Mouse (Mus musculus): Measurements from ENCODE around the gene Mb21d2.
A peak's percentile ranks its signal among the peaks of the same experiment; 100 is the strongest.

Mb21d2 gene

DNA sequence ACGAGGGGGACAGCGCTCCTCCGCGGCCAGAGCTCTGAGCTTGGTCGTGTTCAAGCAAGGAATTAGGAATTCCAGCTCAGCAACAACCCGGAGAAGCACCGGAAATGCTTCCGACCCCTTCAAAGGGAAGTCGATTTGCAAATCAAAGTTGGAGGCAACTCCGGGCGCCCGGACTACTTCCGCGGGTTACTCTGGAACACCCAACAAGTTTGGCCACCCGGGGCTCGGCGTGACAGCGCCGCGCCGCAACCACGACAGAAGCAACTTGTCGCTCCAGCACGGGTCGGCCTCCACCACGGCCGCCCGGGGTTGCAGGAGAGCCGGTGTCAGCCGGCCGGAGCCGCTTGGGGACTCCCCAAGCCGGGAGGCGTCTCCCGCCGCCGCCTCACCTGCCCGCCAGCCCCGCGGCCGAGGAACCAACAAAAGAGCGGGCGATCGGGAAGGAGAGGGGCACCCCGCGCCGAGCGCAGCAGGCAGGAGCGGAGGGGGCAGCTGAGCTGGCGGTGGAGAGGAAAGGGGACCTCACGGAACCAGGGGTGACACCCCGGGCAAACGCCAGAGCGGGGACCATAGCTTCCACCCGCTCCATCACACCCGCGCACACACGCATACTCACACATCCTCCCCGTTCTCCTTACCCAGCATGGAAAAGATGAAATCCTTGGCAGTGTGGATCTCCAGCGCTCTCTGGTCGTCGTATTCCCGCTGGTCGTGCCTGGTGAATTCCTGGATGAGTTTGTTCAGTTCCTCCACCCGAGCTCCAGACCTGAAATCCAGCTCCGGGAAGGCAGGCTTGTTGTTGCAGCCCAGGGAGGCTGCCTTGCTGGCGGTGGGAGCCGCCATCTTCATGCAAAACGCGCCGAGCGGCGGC is at the start of gene Mb21d2:
Gene Mb21d2 (minus strand): TSS at position 859 of the 871 bp plus-strand sequence.
- DNase-seq, result peak; percentile 43

- DNase-seq, result no peak
Measured at GRCm38 (mm10) chr16:28966236-28966635, 36.8 kb upstream of the Mb21d2 start.

DNA sequence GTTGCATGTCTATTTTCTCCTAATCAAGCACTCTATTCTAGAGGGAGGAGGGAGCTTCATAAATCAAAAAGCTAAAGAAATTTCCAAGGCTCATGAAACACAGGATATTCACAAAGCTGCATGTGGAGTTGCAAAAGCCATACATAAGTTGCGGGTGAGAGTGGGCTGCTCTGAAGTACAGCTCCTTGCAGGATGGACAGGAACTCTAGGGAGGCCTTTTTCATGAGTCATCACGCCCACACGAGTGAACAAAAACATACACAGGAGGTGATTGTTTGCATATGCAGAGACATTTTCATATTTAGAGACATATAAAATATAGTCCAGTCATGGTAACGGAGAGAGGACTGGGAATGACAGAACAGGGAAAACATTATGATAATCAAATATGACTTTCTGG is 34.6 kb upstream of the Mb21d2 start:
- DNase-seq, result no peak

DNA sequence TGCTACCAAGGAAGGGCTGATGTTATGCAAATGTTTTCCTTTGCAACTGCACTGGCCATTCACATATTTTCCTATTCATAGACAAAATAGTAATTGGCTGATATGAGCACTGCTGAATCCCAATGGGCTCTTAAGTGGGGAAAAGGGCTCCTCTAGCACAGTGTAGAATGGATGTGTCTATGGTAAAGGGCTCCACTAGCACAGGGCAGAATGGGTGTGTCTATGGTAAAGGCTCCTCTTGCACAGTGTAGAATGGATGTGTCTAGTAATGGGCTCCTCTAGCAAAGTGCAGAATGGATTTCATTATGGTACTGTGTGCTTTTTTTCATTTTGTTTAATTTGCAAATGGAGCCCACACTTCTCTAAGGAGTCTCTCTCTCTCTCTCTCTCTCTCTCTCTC is 33.5 kb upstream of the Mb21d2 start:
- no peak for DNase-seq

DNA sequence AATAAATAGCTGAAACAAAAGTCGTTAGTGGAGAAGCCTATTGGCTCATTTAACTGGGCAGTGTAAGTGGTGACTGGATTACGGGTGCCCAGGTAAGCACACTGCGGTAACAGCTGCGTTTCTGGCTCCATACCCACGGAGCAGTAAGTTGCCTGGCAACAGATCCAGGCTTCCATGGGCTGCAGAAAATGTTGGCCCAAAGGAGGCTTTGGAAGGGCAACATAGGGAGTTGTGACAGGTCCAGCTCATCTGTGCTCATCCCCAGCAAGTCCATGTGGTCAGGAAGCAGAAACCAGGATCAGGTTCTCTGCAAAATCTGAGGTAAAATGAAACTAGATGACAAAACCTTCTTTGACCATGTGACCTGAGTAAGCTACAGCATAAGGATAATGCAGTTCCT is 20.3 kb upstream of the Mb21d2 start:
- no peak for DNase-seq

GRCm38 (mm10) chr16:28943254-28943653 is 13.8 kb upstream of the Mb21d2 start:
- no peak for DNase-seq

GRCm38 (mm10) chr16:28936181-28936792 is 6.8 kb upstream of the Mb21d2 start:
- no peak for DNase-seq

DNA sequence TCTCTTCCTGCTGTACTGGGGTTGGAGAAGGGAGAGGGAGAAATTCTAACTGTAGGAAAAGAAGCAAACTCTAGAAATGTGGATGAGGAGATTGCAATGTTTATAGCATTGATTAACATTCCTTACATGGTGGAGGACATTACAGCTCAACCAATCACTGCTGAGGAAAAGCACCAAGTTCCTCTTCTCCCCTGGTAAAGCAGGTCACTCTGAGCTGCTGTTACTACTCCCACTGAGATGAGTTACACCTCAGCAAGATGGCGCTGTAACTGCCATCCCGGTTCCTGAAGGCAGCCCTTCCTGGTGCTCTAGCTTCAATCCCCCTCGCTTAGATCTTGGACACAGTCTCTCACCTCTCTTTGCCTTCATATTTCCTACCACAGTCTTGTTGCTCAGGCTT is 6.2 kb upstream of the Mb21d2 start:
- DNase-seq, result no peak

DNA sequence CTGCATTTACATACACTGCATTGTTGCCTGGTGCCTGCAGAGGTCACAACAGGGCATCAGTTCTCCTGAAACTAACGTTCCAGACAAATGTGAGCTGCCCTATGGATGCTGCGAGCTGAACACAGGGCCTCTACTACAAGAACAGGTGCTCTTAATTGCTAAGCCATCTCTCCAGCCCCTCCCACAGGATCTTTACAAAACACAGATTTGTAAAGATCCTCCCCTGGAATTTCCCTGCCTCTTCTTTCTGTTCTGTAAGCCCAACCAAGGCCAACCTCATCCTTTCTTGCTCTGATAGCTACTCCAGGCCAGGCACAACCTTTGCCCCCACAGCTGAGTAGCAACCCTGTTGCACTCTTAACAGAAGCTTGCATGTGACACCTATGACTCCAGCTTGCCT is 1.7 kb upstream of the Mb21d2 start:
- DNase-seq, result no peak

DNA sequence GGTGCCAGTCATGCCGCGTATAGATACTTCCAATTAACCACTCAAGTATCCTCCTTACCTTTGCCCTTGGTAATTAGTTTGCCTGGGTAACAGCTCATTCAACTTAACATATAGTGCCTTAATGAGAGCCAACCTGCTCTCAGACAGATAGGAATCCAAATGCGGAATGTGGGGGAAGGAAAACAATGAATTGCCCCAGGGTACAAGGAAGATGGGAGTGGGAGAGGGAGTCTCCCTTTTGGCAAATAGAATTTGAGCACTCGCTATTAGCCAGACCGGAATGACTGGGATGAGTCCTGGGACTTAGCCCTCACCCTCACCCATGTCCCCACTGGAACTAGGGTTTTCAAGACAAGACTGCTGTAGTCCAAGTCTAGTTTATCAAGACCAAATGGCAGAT is 953 bp upstream of the Mb21d2 start:
- no peak for DNase-seq

DNA sequence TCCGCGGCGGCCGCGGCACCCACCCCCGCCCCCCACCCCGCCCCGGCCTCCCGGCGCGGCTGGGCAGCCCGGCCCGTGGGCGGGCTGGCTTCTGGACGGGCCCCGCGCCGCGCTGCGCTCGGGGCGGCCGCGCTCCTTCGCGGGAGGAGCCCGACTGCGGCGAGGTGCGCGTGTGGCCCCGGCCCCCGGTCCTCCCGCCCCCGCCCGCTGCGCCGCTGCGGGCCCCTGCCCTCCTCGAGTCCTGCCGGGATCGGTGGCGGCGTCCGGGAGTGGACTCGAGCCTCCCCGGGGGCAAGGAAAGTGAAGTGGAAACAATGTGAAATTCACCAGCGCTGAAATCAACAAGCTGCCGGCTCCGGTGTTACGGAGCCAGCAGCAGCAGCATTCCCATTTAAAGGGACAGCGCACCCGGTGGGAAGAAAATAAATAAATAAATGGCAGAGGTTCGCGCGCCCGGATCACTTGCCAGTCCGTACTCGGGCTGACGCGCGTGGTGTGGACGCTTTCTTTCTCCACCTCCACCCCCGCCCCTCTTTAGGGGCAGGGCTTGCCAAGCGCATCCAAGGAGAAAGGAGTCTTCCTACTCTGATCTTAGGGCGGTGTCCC is 316 bp upstream of the Mb21d2 start:
- DNase-seq, result peak; percentile 62

- DNase-seq, result peak; percentile 24
Measured at GRCm38 (mm10) chr16:28928466-28928814, 1.0 kb downstream of the Mb21d2 start.

DNA sequence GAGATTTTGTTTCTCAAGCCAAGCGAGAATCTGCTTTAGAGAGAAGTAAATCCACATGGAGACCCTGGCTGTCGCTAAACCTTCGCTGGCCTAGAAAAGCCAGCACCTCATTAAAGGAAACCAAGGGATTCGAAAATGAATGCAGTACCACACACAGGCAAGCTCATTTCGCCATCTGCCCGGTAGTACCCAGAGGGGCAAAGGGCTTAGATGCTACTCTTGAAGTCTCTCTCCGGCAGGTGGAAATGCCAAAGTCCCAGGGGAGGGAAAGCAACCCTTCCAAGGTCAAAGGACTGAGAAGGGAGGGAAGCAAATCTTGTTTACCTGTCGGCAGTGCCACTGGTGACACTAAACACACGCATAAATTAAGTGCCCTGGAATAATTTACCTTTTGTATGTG is 2.1 kb downstream of the Mb21d2 start:
- DNase-seq, result peak; percentile 15

DNA sequence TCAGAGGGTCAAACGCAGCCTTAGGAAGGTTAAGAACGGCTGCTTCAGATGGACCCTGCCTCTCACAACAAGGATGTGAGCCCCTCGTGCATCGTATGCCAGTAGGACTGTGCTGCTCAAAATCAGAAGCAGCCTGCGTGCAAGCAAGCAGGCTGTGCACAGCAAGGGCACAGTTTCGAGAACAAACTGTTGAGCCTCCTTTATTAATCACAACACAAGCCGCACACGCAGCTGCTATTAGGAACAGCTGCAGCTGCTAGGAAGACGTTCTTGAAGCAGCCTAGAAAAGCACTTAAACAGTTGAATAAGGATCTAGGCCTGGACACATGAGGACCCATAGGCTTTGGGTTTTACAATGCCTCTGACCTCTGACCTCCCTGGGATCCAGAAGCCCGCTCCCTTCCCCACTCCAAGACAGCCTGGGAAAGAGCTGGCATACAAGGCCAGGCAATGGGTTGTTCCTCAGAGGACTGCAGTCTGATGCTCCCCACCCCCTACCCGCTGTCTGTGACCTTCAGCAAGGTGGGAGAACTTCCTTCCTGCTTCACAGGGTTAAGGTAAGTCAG is 10.1 kb downstream of the Mb21d2 start:
- no peak for DNase-seq

GRCm38 (mm10) chr16:28915362-28915761 is 14.1 kb downstream of the Mb21d2 start:
- DNase-seq, result no peak

DNA sequence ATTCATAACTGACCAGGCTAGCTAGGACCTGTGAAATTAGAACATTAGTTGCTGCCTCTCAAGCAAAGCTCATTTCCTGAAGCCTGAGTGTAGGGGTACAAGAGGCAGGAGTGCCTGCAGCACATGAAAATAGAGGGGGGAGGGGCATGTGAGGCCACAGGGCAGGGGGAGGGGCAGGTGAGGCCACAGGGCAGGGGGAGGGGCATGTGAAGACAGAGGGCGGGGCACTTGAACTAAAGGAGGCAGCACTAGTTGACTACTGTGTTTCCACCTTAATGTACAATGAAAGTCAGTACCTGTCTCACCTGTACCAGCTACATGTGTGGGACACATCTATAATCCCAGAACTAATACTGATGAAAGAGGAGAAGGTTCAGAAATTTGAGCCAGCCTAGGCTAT is 14.8 kb downstream of the Mb21d2 start:
- no peak for DNase-seq

- DNase-seq, result no peak
Measured at GRCm38 (mm10) chr16:28911414-28912050, 17.9 kb downstream of the Mb21d2 start.

DNA sequence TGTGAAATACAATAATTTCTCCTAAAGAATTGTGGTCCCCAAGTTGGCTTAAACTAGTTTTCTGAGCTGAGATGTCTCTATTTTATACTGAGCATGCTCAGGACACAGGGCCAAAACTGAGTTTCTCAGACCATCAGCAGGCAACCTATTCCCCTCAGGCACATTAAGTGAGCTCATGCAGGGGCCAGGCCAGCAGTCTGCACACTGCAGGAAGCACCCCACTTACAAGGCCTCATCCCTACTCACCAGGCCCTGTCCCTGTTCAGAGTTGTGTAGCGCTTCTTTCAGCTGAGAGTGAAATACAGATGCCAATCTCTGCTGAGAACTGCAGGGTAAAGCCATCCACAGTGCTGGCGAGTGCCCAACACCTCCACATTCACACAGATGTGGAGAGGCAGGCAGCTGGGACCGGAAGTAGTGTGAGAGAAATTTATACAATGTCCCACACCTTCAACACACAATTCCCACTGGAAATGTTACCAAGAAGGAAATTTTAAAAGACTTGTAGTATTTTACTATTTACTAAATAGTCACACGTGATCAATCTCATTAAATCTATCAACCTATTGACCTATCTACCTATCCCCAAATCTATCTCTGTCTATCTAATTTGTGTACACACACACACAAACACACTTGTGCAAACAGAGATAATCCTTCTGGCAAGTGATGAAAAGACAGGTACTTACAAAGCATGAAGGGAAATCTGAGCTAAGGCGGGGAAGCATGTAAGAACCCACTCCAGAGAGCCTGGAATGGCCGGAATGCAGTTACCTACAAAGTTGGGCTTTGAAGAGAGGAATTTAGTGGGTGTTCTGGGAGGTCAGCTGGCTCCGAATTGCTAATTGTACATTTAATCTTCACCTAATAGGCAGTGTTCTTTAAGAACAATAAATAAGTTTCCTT is 22.9 kb downstream of the Mb21d2 start:
- no peak for DNase-seq

GRCm38 (mm10) chr16:28905567-28906289 is 23.7 kb downstream of the Mb21d2 start:
- DNase-seq, result no peak

DNA sequence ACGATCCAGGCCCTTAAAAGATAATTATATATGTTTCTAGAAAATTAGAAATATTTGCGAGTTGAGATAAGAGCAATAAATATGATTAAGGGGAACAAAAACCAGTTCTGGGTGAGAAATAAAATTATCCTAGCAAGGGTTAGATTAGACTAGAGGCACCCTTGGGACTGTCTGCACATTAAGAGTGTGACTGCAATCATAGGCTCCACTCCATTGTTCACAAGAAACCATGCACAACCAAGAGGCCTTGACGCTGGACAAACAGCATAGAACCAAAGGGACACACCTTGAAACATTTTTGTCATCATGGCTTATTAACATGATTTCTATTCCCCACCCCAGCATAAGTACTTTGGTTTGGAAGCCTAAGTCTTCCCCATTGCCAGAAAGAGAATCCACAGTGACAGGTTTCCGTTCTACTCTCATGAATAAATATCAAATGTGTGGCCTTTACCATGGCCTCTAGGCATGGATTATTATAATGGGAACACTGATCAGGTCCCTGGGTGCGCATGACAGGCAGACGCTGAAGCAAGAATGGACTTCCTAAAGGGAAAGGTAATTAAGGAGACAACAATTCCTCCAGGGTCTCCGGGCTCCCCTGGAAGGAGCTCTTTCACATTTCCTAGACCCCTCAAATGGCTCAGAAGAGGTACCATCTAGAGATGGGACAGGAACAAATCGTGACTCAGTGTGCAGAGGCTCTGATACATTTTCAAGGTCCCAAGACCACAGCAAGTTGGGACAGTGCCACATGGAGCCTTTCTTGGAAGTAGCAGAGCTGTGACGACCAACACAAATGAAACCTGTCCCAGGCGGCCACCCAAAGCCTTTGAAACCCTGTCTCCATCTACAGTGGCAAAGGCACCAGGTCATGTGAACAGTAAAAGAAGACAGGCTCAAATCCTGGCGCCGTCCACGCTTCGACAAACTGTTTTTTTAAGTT is 26.6 kb downstream of the Mb21d2 start:
- DNase-seq, result no peak

Data from cerebellum, adult 11 months (tissue).